Mouse (Mus musculus) megakaryocyte-erythroid progenitor cell, adult 5-6 weeks (primary cell): ENCODE measurements around the gene Abcb1b. TPM values are rescaled to one million over a fixed set of nuclear protein-coding genes. Genes with fewer than 3 reads are reported as not detected.
A peak's percentile ranks its signal among the peaks of the same experiment; 100 is the strongest.
"Not testable (repeated sequence)": the region's sequence is repeated elsewhere in the genome, so short reads cannot be mapped to it uniquely, and the experiment has no call there.

Experiments
- ATAC-seq: replicated peaks from 2 replicates; pipeline ENCODE4 v1.8.0; 2016; ENCODE audit warnings: mild to moderate bottlenecking, inconsistent platforms; ENCODE audit not compliant: severe bottlenecking, poor library complexity, low FRiP score, low TSS enrichment
- total RNA-seq, 2 experiments: library from RNA; stranded (forward) in 1 of 2; stranded (reverse) in 1 of 2; fragments of 200-1000, 215-1000 nt in 1 of 2; fragments of >200 nt in 1 of 2; fragmentation: Nextera tagmentation in 1 of 2; gene quantifications; 2 replicates each; pipeline ENCODE4 v1.2.3; 2014 to 2017

Gene Abcb1b
- total RNA-seq (2014; fragmentation: Nextera tagmentation), result 3.5 and 5.2 TPM in 2 replicates
- 1.1 and 11.7 TPM in 2 replicates for total RNA-seq (2017)

GRCm38 (mm10) chr5:8797987-8798751, at the start of gene Abcb1b:
Gene Abcb1b (plus strand): TSS chr5:8798147.
- ATAC-seq, result peak; percentile 90

GRCm38 (mm10) chr5:8772866-8773265, 25.1 kb upstream of the Abcb1b start:
- no peak for ATAC-seq

GRCm38 (mm10) chr5:8778311-8778710, 19.6 kb upstream of the Abcb1b start:
- ATAC-seq, result no peak

- ATAC-seq, result no peak
These were observed 19.2 kb upstream of the Abcb1b start for GRCm38 (mm10) chr5:8778751-8779150.

- no peak for ATAC-seq
These were observed 5.7 kb upstream of the Abcb1b start for GRCm38 (mm10) chr5:8792281-8792680.

GRCm38 (mm10) chr5:8798752-8799115, 787 bp downstream of the Abcb1b start:
- 0 out of 2 replicates have a peak, but pooled peaks have one; percentile 20 for ATAC-seq

GRCm38 (mm10) chr5:8805742-8806141, 7.8 kb downstream of the Abcb1b start:
- ATAC-seq, result no peak

- no peak for ATAC-seq
These were observed 9.4 kb downstream of the Abcb1b start for GRCm38 (mm10) chr5:8807137-8808004.

GRCm38 (mm10) chr5:8813872-8814271, 15.9 kb downstream of the Abcb1b start:
- no peak for ATAC-seq

- ATAC-seq, result no peak
These were observed 22.0 kb downstream of the Abcb1b start for GRCm38 (mm10) chr5:8819635-8820591.

GRCm38 (mm10) chr5:8820592-8821104, 22.7 kb downstream of the Abcb1b start:
- ATAC-seq, result not testable (repeated sequence)

- no peak for ATAC-seq
These were observed 40.9 kb downstream of the Abcb1b start for GRCm38 (mm10) chr5:8838661-8839438.

- ATAC-seq, result no peak
These were observed 41.7 kb downstream of the Abcb1b start for GRCm38 (mm10) chr5:8839651-8840050.

- peak; percentile 98 for ATAC-seq
These were observed 42.9 kb downstream of the Abcb1b start for GRCm38 (mm10) chr5:8840887-8841286.

- ATAC-seq, result no peak
These were observed 44.9 kb downstream of the Abcb1b start for GRCm38 (mm10) chr5:8842815-8843214.

GRCm38 (mm10) chr5:8848607-8849575, 50.9 kb downstream of the Abcb1b start:
- ATAC-seq, result peak; percentile 34; the same call in 1 of the 2 replicates

- no peak for ATAC-seq
These were observed 52.9 kb downstream of the Abcb1b start for GRCm38 (mm10) chr5:8850851-8851250.
